Mouse (Mus musculus): ENCODE results near the gene Gtf3a. TPM values are rescaled to one million over a fixed set of nuclear protein-coding genes. Genes with fewer than 3 reads are reported as not detected.
A peak's percentile ranks its signal among the peaks of the same experiment; 100 is the strongest.

Gtf3a gene
- total and polyA plus RNA-seq, 2 experiments from 2014 or later, result 71.5 to 94.0 TPM

DNA sequence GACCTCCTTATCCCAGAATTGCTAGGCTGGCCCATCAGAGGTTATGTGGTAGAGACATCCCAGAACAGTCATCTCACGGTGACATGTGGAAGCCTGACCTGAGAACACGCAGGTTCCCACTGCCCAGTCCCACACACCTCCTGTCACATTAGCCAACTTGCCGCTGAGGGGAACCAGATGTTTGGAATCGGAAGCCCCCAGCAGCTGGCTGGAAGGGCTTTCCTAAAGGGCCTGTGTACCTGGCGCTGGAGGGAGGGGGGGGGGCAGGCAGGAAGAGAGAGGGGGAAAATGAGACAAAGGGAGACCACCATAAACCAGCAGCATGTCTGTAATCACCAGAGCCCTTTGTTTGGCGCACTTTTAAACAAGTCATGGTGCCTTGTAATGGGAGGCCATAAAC is 28.6 kb upstream of the Gtf3a start:
- WGBS, result 31% methylated on average over 6 of the region's 6 CpGs
- no peak for TF ChIP-seq CTCF (IDR thresholded peaks at IDR 0.05; ENCODE audit: low read depth)
- ATAC-seq (no peak), DNase-seq (ENCODE audit: low spot score) (no peak)
- Histone ChIP-seq H3K4me1 (ENCODE audit: insufficient read depth, low read length) (no peaks in the 10 kb centered on the region), H3K4me2 (ENCODE audit: low read depth, low read length) (peak overlapping the region; percentile 54), H3K4me3 (ENCODE audit: low read length) (no peak overlapping the region), H3K9me3 (ENCODE audit: low read length) (no peaks in the 10 kb centered on the region), H3K9ac (replicated peaks; ENCODE audit: low read length) (no peak overlapping the region), H3K36me3 (ENCODE audit: insufficient read depth, low read length) (no peaks in the 10 kb centered on the region), H3K27me3 (ENCODE audit: insufficient read depth, low read length) (no peaks in the 10 kb centered on the region), H3K27ac (no peak overlapping the region)

DNA sequence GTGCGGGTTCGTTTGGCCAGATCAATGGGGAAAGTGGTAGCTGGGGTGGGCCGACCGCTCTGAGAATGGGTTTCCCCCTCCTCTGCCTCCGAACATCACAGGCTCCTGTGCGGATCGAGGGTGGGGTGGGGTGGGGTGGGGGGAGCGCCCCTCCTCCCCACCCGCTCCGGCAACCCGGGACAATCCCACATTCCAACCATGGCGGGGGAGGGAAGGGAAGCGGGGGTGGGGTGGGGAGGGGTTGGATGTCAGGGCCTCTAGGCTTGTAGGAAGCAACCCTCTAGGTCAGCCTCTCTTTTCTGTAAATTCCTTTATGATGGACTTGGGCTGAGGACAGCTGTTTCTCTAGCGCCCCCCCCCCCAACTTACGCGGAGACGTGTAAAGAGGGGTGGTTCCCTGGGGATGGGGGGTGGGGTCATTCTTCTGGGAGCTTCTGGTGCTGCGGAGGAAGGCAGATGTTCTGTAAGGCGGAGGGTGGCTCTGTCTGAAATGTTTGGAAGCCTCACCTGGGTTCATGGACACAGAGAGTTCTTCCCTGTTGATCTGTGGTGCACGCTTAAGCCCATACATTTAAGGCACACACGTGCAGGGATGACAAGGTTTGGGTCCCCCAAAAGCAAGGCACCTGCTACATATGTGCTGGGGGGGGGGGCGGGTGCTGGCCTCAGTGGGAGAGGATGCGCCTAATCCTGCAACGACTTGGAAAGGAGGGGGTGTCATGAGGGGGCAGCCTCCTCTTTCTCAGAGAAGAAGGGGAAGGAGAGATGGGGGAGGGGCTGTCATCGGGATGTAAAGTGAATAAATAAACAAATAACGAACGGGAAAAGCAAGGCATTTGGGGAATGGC is 27.9 kb upstream of the Gtf3a start:
- Histone ChIP-seq H3K9me3 (ENCODE audit: low read length) (no peaks in the 10 kb centered on the region), H3K4me2 (ENCODE audit: low read depth, low read length) (peak overlapping the region; percentile 54), H3K4me1 (ENCODE audit: insufficient read depth, low read length) (no peaks in the 10 kb centered on the region), H3K9ac (replicated peaks; ENCODE audit: low read length) (0 out of 2 replicates have a peak overlapping the region, but pooled peaks have one; percentile 28), H3K4me3 (ENCODE audit: low read length) (peak overlapping the region; percentile 18), H3K27ac (no peak overlapping the region), H3K36me3 (ENCODE audit: insufficient read depth, low read length) (no peaks in the 10 kb centered on the region), H3K27me3 (ENCODE audit: insufficient read depth, low read length) (no peaks in the 10 kb centered on the region)
- WGBS, result 6% methylated on average over 23 of the region's 27 CpGs
- no peak for TF ChIP-seq CTCF (IDR thresholded peaks at IDR 0.05; ENCODE audit: low read depth)
- peak; percentile 53; the same call in 1 of the 2 replicates for ATAC-seq
- no peak for DNase-seq (ENCODE audit: low spot score)

- Histone ChIP-seq H3K27me3 (ENCODE audit: insufficient read depth, low read length) (no peaks in the 10 kb centered on the region), H3K27ac (no peak overlapping the region), H3K36me3 (ENCODE audit: insufficient read depth, low read length) (no peaks in the 10 kb centered on the region), H3K9ac (replicated peaks; ENCODE audit: low read length) (no peak overlapping the region), H3K4me2 (ENCODE audit: low read depth, low read length) (peak overlapping the region; percentile 54), H3K4me1 (ENCODE audit: insufficient read depth, low read length) (no peaks in the 10 kb centered on the region), H3K4me3 (ENCODE audit: low read length) (no peak overlapping the region), H3K9me3 (ENCODE audit: low read length) (no peaks in the 10 kb centered on the region)
- WGBS, result 35% methylated on average over 8 of the region's 8 CpGs
- DNase-seq (ENCODE audit: low spot score) (no peak), ATAC-seq (no peak)
- no peak for TF ChIP-seq CTCF (IDR thresholded peaks at IDR 0.05; ENCODE audit: low read depth)
Observed at GRCm38 (mm10) chr5:146921224-146921623, 27.2 kb upstream of the Gtf3a start.

- Histone ChIP-seq H3K27ac (no peak overlapping the region), H3K36me3 (ENCODE audit: insufficient read depth, low read length) (no peaks in the 10 kb centered on the region), H3K4me3 (ENCODE audit: low read length) (no peak overlapping the region), H3K4me2 (ENCODE audit: low read depth, low read length) (no peak overlapping the region), H3K9ac (replicated peaks; ENCODE audit: low read length) (no peak overlapping the region), H3K9me3 (ENCODE audit: low read length) (no peaks in the 10 kb centered on the region), H3K27me3 (ENCODE audit: insufficient read depth, low read length) (no peaks in the 10 kb centered on the region), H3K4me1 (ENCODE audit: insufficient read depth, low read length) (no peaks in the 10 kb centered on the region)
- WGBS, result 85% methylated on average over 5 of the region's 5 CpGs
- no peak for DNase-seq (ENCODE audit: low spot score)
- TF ChIP-seq CTCF (IDR thresholded peaks at IDR 0.05; ENCODE audit: low read depth), result no peak
- ATAC-seq, result no peak
Observed at GRCm38 (mm10) chr5:146923547-146923946, 24.9 kb upstream of the Gtf3a start.

GRCm38 (mm10) chr5:146926673-146927072 is 21.8 kb upstream of the Gtf3a start:
- Histone ChIP-seq H3K9ac (replicated peaks; ENCODE audit: low read length) (no peak overlapping the region), H3K4me1 (ENCODE audit: insufficient read depth, low read length) (no peaks in the 10 kb centered on the region), H3K36me3 (ENCODE audit: insufficient read depth, low read length) (no peaks in the 10 kb centered on the region), H3K9me3 (ENCODE audit: low read length) (no peaks in the 10 kb centered on the region), H3K4me3 (ENCODE audit: low read length) (no peak overlapping the region), H3K27ac (no peak overlapping the region), H3K27me3 (ENCODE audit: insufficient read depth, low read length) (no peaks in the 10 kb centered on the region), H3K4me2 (ENCODE audit: low read depth, low read length) (no peak overlapping the region)
- DNase-seq (ENCODE audit: low spot score), result no peak
- no peak for ATAC-seq
- 89% methylated on average over 5 of the region's 5 CpGs for WGBS
- TF ChIP-seq CTCF (IDR thresholded peaks at IDR 0.05; ENCODE audit: low read depth), result no peak

DNA sequence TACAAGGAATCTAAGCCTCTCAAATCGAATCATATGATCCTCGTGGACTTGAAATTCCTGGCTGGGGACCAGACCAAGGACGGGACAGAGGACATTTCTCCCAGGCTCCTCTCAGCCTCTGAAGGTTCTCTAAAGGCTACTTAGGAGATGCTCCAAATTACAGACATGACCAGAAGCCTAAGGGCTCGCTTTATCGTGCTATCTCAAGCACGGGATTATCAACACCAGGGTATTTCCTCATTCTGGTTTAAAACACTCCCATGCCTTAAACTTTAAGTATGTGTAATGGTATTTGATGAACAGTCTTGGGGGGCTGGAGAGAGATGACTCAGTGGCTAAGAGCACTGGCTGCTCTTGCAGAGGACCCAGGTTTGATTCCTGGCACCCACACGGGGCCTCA is 17.0 kb upstream of the Gtf3a start:
- no peak for TF ChIP-seq CTCF (IDR thresholded peaks at IDR 0.05; ENCODE audit: low read depth)
- H3K9ac ChIP-seq (replicated peaks; ENCODE audit: low read length), result no peak overlapping the region
- no peak overlapping the region for H3K27ac ChIP-seq
- H3K36me3 ChIP-seq (ENCODE audit: insufficient read depth, low read length), result no peaks in the 10 kb centered on the region
- 88% methylated on average over 7 of the region's 7 CpGs for WGBS
- ATAC-seq, result no peak
- no peak for DNase-seq (ENCODE audit: low spot score)
- no peak overlapping the region for H3K4me2 ChIP-seq (ENCODE audit: low read depth, low read length)
- H3K27me3 ChIP-seq (ENCODE audit: insufficient read depth, low read length), result no peaks in the 10 kb centered on the region
- no peak overlapping the region for H3K4me3 ChIP-seq (ENCODE audit: low read length)
- no peaks in the 10 kb centered on the region for H3K9me3 ChIP-seq (ENCODE audit: low read length)
- H3K4me1 ChIP-seq (ENCODE audit: insufficient read depth, low read length), result no peaks in the 10 kb centered on the region

DNA sequence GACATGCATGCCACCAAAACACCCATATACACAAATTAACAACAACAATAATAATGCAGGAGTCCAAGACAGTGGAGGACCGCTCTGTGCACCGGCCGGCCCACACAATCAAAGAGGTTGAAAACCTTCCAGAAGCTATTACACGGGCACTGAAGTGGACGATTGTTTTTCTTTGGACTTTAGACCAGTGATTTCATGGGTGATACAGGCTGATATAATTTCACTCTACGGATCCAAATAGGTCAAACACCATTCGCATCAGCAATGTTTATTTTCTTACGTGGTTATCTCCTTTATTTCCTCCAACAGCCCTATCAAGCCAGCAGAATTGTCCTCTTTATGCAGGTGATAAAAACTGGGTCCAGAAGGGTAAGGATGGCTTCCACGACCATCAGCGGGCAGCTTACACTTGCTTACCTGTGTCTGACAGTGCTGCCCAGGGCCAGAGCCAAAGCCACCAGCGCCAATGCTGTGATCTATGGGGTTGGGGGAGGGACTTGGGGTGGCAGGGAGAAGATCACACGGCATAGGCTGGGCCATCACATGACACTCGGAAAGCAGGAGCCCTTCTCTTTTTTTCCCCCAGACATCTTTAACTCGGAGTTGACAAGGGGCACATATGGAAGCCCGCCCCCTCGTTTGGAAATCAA is 16.4 kb upstream of the Gtf3a start:
- no peak for ATAC-seq
- TF ChIP-seq CTCF (IDR thresholded peaks at IDR 0.05; ENCODE audit: low read depth), result no peak
- H3K36me3 ChIP-seq (ENCODE audit: insufficient read depth, low read length), result no peaks in the 10 kb centered on the region
- H3K4me3 ChIP-seq (ENCODE audit: low read length), result no peak overlapping the region
- H3K9ac ChIP-seq (replicated peaks; ENCODE audit: low read length), result no peak overlapping the region
- DNase-seq (ENCODE audit: low spot score), result no peak
- H3K4me2 ChIP-seq (ENCODE audit: low read depth, low read length), result no peak overlapping the region
- H3K27ac ChIP-seq, result no peak overlapping the region
- WGBS, result 76% methylated on average over 16 of the region's 16 CpGs
- H3K4me1 ChIP-seq (ENCODE audit: insufficient read depth, low read length), result no peaks in the 10 kb centered on the region
- H3K27me3 ChIP-seq (ENCODE audit: insufficient read depth, low read length), result no peaks in the 10 kb centered on the region
- H3K9me3 ChIP-seq (ENCODE audit: low read length), result no peaks in the 10 kb centered on the region

Data from hindbrain, postnatal 0 days (tissue).